Mouse (Mus musculus) spleen, embryonic (tissue): ENCODE data around the gene Plau.

Source experiments
- CTCF ChIA-PET: fragments of 350-600 bp; sonication (Branson Sonifier 250); formaldehyde crosslinking; loops from one replicate; lab custom pipeline; 2022; lab: Charles Lee

Plau gene

GRCm38 (mm10) chr14:20844126-20844525 is 7.7 kb downstream of the Plau start:
- CTCF ChIA-PET, result no interaction called here

DNA sequence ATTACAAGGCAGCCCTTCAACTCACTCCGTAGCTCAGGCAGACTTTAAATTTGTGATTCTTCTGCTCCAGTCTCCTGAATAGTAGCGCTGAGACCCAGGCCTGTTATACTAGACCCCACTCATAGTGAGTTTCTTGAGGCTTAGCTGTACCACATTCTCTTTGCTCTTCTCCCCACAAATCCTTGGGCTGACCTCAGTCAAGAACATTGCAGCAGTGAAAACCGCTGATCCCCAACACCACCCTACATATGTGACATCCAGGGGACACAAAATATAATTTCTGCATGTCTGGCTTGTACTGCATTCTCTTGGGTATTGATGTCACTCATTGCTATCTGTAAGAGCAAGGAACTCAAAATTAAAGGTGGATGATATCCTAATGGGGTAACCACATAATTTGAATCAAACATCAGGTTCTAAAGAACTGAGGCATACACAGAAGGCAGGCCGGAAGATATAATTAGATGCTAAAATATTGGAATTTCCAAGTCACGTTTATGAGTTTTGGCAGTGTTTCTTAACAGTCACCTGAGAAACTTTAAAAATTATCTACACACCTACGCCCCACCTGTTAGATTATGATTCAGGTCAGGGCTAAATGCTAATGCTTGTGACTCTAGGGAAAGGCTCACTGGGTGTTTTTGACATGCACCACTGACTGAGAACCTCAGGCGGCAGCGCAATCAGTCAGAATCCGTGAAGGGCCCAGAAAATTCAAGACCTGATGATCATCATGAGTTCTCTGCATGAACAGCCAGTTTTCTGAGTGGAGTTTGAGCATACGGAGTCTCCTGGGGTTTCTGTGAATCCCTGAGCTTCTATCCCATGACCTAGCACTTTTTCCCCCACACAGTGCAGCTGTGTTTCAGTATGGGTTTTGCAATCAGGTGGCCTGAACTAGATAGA is 8.5 kb downstream of the Plau start:
- CTCF ChIA-PET, result no interaction called here

- CTCF ChIA-PET, result no interaction called here
These were observed 9.2 kb downstream of the Plau start for GRCm38 (mm10) chr14:20845577-20846088.

GRCm38 (mm10) chr14:20846214-20846613 is 9.8 kb downstream of the Plau start:
- CTCF ChIA-PET, result no interaction called here

GRCm38 (mm10) chr14:20847637-20848129 is 11.2 kb downstream of the Plau start:
- CTCF ChIA-PET, result no interaction called here

DNA sequence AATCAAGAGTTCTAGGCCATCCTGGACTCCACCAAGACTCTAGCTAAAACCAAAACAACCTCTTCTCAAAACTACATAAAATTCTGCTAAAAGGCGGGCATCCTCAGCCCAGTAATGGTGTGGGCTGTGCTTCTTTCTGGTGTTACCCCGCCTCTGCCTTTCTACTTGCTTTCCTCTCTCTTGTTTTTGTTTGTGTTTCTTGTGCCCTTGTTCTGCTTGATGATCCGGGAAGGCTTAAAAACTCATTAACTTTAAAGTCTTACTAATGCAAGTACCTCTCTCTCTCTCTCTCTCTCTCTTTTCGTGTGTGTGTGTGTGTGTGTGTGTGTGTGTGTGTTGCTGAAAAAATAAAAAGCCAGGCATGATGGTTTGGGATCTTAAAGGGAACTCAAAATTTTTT is 13.3 kb downstream of the Plau start:
- CTCF ChIA-PET, result no interaction called here

DNA sequence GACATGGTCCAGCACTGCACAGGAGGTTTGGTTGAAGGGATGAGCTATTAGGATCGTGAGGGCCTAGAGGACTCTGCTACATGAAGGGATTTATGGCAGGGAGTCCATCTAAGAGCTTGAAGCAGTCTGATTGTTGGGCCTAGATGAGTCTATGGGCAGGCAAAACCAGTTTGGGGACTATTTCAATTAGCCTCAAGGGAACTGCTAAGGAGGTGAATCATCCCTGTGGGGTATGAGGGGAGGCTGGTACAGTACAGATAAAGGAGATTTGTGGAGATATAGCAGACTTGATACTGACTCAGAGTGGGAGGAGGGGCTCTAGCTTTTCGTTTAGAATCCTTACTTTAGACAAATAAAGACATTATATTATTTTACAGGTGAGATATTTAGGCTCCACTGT is 14.0 kb downstream of the Plau start:
- CTCF ChIA-PET, result no interaction called here

GRCm38 (mm10) chr14:20851776-20852175 is 15.3 kb downstream of the Plau start:
- CTCF ChIA-PET, result no interaction called here

DNA sequence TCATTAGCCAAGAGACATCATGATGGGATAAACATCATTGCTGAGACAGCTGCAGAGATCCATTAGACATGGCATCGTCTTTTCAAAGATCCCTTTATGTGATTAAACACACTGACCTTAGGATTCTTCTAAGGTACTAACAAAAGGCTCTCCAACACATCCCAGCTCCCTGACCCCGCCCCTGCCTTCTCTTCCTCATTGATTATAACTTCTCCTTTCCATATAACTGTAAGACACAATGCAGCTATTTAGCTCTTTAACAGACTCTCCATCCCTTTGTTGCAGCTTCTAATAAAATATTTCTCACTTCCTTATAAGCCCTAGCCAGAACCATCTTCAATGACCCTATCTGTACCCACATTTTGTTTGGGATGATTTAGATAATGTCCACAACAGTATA is 24.7 kb downstream of the Plau start:
- CTCF ChIA-PET, result no interaction called here

GRCm38 (mm10) chr14:20861559-20861958 is 25.1 kb downstream of the Plau start:
- CTCF ChIA-PET, result no interaction called here

GRCm38 (mm10) chr14:20863306-20864065 is 27.0 kb downstream of the Plau start:
- CTCF ChIA-PET, result no interaction called here

- CTCF ChIA-PET, result interaction anchor here (0.6 kb wide), 1 partner anchor 838 kb away, joined by 27 read pairs; no protein-coding TSS in a partner anchor
These were observed 27.7 kb downstream of the Plau start for GRCm38 (mm10) chr14:20864192-20864591.

GRCm38 (mm10) chr14:20865604-20866003 is 29.1 kb downstream of the Plau start:
- CTCF ChIA-PET, result no interaction called here

DNA sequence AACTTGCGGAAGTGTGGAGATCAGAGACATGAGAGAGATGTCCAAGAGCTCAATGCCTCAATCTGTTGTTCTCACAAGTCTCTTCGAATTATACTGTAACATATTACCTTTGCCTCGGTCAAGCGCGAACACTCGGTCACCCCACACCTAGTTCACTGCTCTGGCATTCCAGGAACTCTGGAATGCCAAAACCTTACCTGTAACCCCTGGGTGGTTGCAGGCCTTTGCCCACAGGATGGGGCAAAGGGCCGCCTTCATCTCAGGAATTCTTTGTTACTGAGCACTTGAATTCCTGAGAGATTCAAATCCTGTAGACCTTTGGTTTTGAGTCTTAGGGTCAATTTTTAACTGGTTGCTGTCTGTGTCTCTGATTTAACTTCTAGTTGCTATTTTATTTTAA is 29.9 kb downstream of the Plau start:
- CTCF ChIA-PET, result interaction anchor here (0.7 kb wide), 1 partner anchor 66 kb away, joined by 3 read pairs; no protein-coding TSS in a partner anchor

DNA sequence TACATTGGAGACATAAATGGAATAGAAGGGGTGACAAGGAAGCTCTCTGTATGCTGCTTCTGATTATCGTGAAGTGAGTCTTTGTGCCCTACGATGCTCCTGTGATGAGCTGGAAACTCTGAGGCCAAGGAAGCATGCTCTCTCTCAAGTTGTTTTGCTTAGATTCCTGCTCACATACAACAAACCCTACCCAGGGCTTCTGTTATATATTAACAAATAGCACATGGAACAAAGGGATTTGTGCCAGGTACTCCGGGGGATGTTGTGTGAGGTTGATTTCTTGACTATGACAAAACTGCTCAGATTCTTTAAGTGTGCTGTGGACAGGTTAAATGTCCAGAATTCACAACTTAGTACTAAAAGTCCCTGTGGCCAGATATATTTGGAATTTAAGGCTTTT is 33.6 kb downstream of the Plau start:
- CTCF ChIA-PET, result interaction anchor here (1.2 kb wide), 1 partner anchor 67 kb away, joined by 3 read pairs; no protein-coding TSS in a partner anchor

- CTCF ChIA-PET, result interaction anchor here (0.9 kb wide), 1 partner anchor 68 kb away, joined by 4 read pairs; no protein-coding TSS in a partner anchor
These were observed 35.0 kb downstream of the Plau start for GRCm38 (mm10) chr14:20871495-20871894.

GRCm38 (mm10) chr14:20873307-20873706 is 36.8 kb downstream of the Plau start:
- CTCF ChIA-PET, result interaction anchor here (1.0 to 2.2 kb wide), 5 partner anchors 12 to 107 kb away, joined by 4 to 8 read pairs (median 5); no protein-coding TSS in a partner anchor

- CTCF ChIA-PET, result interaction anchor here (0.5 to 2.2 kb wide), 6 partner anchors 11 to 214 kb away, joined by 3 to 8 read pairs (median 5); no protein-coding TSS in a partner anchor
These were observed 37.5 kb downstream of the Plau start for GRCm38 (mm10) chr14:20873931-20874330.

GRCm38 (mm10) chr14:20884691-20885090 is 48.2 kb downstream of the Plau start:
- CTCF ChIA-PET, result interaction anchor here (0.6 to 0.9 kb wide), 4 partner anchors 11 to 132 kb away, joined by 3 to 5 read pairs (median 4); no protein-coding TSS in a partner anchor

GRCm38 (mm10) chr14:20885091-20885888 is 48.8 kb downstream of the Plau start:
- CTCF ChIA-PET, result interaction anchor here (0.6 to 0.9 kb wide), 4 partner anchors 10 to 75 kb away, joined by 3 to 4 read pairs (median 4); no protein-coding TSS in a partner anchor
